Mouse (Mus musculus): ENCODE results near the gene Tbrg4.

DNA sequence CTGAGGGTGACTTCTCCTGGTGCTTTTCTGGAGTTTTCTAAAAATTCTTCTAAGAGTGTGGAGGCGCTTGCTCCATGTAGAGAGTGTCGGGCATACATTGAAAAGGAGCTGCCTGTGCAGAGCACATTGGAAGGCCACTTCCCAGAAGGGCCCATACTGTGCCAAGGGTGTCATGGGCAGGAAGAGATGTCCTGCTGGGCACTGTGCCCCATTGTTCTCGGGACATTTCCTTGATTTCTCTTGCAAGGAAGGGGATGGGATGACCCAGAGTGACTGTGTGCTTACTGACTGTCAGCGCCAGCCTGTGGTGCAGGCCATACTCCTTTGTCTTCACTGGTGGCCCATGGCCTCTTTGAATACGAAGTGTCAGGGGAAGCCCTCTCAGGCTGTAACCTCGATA is 13.2 kb upstream of the Tbrg4 start:
- TF ChIP-seq CTCF (IDR thresholded peaks at IDR 0.05; ENCODE audit: low read depth, low read length), result no peak
- TF ChIP-seq POLR2A (IDR thresholded peaks at IDR 0.05; ENCODE audit: extremely low read depth, insufficient read depth, low read length), result no peak

Measured in liver, adult 2 months (tissue).